Mouse (Mus musculus) granulocyte monocyte progenitor cell, adult 5-6 weeks (primary cell): Measurements from ENCODE around the gene Lama2. TPM values are rescaled to one million over a fixed set of nuclear protein-coding genes. Genes with fewer than 3 reads are reported as not detected.

Experiments
- ATAC-seq: replicated peaks from 2 replicates; pipeline ENCODE4 v1.8.0; 2016; ENCODE audit warnings: mild to moderate bottlenecking, moderate TSS enrichment, inconsistent platforms; ENCODE audit not compliant: poor library complexity, severe bottlenecking
- total RNA-seq, 2 experiments: library from RNA; stranded (forward) in 1 of 2; stranded (reverse) in 1 of 2; fragments of 200-712, 200-1000 nt in 1 of 2; fragments of >200 nt in 1 of 2; fragmentation: Nextera tagmentation in 1 of 2; gene quantifications; 2 replicates each; pipeline ENCODE4 v1.2.3; 2014 to 2017

Lama2 gene
- total RNA-seq, 2 experiments from 2014 or later = not detected

GRCm38 (mm10) chr10:27193986-27194908 is 425.3 kb downstream of the Lama2 start:
- ATAC-seq = no peak

DNA sequence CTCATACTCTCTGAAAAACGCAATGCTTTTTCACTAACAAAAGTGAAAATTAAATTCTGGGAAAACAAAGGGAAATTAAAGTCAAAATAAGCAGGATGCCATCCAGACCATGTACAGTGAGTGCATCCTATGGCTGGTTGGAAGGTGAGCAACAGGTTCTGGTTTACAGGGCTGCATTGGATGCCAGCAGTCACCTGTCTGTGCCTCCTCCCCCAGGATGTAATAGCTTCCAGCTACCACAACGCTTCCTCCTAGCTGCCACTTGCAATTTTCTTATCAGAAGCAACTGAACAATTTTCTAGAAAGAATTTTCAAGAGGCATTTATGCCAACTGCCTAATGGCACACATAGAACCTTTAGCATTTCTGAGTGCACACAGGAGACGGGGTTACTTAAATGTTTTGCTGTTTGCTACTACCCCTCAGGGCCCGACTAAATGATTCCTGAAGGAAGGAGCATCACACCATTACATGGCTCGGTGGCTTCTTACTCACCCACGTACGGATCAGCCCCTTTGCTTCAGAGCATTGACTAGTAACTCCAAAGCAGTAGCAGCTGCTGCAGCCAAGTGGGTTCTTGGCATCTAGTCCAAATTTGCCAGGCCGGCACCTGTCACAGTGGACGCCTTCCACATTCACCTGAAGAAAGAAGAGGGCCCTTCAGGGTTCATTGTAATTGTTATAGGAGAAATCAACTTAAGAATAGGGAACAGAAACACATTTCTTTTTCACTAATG is 430.8 kb downstream of the Lama2 start:
- no peak for ATAC-seq

DNA sequence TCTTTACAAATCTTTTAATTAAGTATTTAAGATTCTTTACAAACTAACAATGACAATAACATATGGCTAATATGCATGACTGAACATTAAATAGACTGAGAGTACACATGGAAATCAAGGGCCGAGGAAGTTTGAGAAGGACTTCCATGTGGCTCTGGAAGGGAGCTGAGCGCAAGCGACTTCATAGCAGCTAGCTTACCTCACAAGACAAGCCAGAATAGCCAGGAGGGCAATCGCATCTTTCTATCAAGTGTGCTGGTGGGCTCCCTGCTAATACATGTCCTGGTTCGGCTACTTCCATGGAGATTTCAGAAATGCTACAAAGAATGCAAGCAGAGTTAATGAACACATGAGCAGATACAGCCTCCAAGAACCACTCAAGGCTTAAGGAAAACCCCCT is 435.4 kb downstream of the Lama2 start:
- ATAC-seq = no peak

DNA sequence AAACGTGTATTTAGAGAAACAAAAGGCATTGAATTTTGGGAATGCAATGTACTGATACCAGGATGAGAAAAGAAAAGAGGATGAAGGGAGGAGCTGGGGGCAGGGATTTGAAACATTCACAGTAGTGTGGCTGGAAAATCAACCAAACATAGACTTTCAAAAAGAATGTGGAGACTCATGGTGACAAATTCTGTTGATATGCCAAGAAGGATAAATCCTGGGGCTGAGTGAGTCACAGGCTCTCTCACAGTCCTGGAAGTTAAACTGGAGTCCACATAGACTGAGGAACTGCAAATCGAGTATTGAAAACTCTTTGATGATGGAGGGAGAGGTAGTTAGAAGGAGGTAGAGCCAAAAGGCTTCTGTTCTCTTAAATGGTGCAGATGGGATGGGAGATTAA is 445.3 kb downstream of the Lama2 start:
- ATAC-seq = no peak

DNA sequence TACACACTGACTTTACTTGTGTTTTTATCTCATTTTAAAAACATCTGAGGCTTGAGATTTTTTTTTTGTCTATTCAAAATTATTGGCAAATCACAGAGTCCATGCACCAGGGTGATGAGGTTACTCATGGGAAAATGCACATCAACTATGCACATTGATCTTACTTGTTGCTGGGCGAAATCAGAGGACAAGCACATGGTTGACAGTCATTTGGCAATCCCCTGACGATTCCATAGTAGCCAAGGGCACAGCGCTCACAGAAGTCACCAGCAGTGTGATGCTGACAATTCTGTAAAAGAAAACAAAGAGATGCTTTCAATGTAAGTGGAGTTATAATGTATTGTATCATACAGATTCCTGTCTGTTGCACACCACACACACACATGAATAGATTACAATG is 454.8 kb downstream of the Lama2 start:
- ATAC-seq = no peak

GRCm38 (mm10) chr10:27162364-27162763 is 457.2 kb downstream of the Lama2 start:
- ATAC-seq = no peak

DNA sequence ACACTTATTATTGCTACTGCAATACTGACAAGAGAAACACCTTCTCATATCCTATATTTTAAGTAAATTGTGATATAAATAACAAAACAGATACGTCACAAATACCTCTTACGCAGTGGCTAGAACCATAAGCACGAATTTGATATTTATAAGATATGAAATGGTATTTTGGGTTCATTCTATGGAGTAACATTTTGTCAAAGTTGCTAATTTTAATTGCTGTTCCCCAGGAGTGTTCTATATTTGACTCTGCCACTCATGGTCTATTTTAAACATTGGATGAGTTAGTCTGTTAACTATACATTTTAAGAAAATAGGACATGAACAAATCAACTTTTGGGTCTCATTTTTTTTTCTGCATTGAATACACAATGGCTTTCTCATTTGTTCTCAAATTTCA is 469.3 kb downstream of the Lama2 start:
- no peak for ATAC-seq

- ATAC-seq = no peak
These were observed 479.1 kb downstream of the Lama2 start for GRCm38 (mm10) chr10:27140422-27140821.

DNA sequence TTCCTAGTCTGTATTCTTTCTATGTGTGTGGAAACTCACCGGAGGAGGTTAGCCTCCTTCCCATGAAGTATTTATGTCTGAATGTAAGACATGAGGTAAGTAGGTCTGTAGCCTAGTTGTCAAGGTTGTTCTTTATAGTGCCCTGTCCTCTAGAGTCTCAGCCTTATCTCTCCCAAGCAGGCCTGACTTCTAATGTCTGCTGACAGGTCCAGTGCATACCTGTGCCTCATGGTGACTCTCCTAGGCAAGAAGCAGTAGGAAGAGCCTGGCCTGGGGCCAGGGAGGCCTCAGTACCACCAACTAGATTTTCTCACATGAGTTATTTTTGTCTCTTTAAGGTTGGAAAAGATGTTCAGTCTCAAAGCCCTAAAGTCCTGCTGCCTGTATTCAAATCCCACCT is 483.8 kb downstream of the Lama2 start:
- ATAC-seq = no peak

GRCm38 (mm10) chr10:27133135-27133534 is 486.4 kb downstream of the Lama2 start:
- ATAC-seq = peak; percentile 76

- no peak for ATAC-seq
These were observed 492.1 kb downstream of the Lama2 start for GRCm38 (mm10) chr10:27127454-27127853.

GRCm38 (mm10) chr10:27123763-27124162 is 495.8 kb downstream of the Lama2 start:
- ATAC-seq = no peak

GRCm38 (mm10) chr10:27117815-27118214 is 501.7 kb downstream of the Lama2 start:
- peak; percentile 80 for ATAC-seq

GRCm38 (mm10) chr10:27116938-27117647 is 502.5 kb downstream of the Lama2 start:
- peak; percentile 92 for ATAC-seq

DNA sequence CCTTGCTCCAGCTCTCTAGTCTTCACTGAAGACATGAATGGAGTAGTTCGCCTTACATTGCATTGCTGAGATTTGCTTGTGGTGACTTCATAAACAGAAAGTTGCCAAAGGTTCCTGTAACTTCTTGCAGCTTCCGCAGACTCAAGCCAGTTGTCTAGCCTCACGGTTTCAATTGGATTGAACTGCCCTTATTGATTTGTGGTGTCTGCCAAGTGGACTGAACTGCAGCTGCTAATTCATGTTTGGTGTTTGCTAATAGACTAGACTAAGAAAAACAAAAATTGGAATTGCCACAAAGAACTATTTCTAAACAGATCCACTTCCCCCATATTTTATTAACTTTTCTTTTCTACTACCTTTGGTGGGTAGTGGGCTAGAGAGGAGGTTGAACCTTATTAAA is 505.4 kb downstream of the Lama2 start:
- no peak for ATAC-seq

GRCm38 (mm10) chr10:27103811-27104210 is 515.7 kb downstream of the Lama2 start:
- no peak for ATAC-seq

- no peak for ATAC-seq
These were observed 517.7 kb downstream of the Lama2 start for GRCm38 (mm10) chr10:27101800-27102353.

DNA sequence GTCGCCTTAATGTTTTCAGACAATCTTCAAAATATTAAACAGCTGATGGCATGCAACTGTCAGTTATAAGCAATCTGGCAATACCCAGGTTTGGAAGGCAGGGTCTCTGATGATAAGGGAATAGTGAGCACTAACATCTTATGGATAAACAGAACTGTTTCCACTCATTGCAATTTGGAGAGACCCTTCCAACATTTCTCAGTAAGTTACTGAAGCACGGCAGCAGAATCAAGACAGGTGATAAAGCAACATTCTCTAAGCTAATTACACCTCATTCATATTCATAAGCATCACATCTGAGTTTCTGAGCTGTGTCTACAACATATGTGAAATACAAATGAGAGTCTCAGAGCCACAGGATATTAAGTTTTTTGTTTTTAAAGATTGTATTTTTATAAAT is 542.4 kb downstream of the Lama2 start:
- ATAC-seq = no peak

GRCm38 (mm10) chr10:27068794-27069435 is 550.6 kb downstream of the Lama2 start:
- no peak for ATAC-seq

DNA sequence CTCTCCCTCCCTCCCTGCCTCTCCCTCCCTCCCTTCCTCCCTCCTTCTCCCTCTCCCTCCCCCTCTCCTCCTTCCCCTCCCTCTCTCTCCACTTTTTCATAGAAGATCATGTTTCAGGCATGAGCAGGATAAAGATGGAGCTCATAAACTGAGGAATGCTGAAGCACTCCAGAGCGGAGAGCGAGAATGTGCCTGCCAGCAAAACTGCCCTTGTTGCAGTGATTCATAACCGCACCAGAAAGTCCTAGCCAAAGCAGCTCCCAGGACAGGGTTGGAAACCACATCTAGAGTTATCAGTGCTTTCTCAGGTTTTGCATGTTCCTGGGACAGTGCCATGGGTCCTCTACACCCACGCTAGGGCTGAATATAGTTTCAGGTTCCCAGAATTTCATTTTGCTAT is 555.9 kb downstream of the Lama2 start:
- ATAC-seq = no peak
